Mouse (Mus musculus) limb, embryonic 13.5 days (tissue): ENCODE results near the gene Nrf1. TPM values are rescaled to one million over a fixed set of nuclear protein-coding genes. Genes with fewer than 3 reads are reported as not detected.

ENCODE experiments used
- ATAC-seq: fragments of 200-750 bp; cut with Nextera tagmentation; 2 replicates; pipeline ENCODE4 v1.8.0; 2017; ENCODE audit warnings: low read depth, moderate number of reproducible peaks, moderate TSS enrichment; ENCODE audit not compliant: low FRiP score
- H3K27ac ChIP-seq: fragments of 300-500 bp; sonication (generic); 2 replicates; pipeline ENCODE4 v1.5.1; 2015; ENCODE audit warnings: inconsistent platforms, mild to moderate bottlenecking, moderate library complexity
- H3K27me3 ChIP-seq: fragments of 300-500 bp; sonication (generic); 2 replicates; pipeline ENCODE4 v1.6.1; 2015; ENCODE audit warnings: mild to moderate bottlenecking, inconsistent platforms
- H3K36me3 ChIP-seq: fragments of 300-500 bp; sonication (generic); 2 replicates; pipeline ENCODE4 v1.6.1; 2015; ENCODE audit warnings: inconsistent platforms, mild to moderate bottlenecking, moderate library complexity
- H3K4me1 ChIP-seq: fragments of 300-500 bp; sonication (generic); 2 replicates; pipeline ENCODE4 v1.6.1; 2015; ENCODE audit warnings: inconsistent platforms
- H3K4me2 ChIP-seq: fragments of 300-500 bp; sonication (generic); replicated peaks from 2 replicates; pipeline ENCODE4 v1.6.1; 2015; ENCODE audit warnings: inconsistent platforms, mild to moderate bottlenecking, moderate library complexity
- H3K4me3 ChIP-seq: fragments of 300-500 bp; sonication (generic); 2 replicates; pipeline ENCODE4 v1.5.1; 2015; ENCODE audit warnings: moderate library complexity, mild to moderate bottlenecking, inconsistent platforms
- H3K9ac ChIP-seq: fragments of 300-500 bp; sonication (generic); 2 replicates; pipeline ENCODE4 v1.6.1; 2015; ENCODE audit warnings: mild to moderate bottlenecking, inconsistent platforms
- H3K9me3 ChIP-seq: fragments of 300-500 bp; sonication (generic); 2 replicates; pipeline ENCODE4 v1.6.1; 2016; ENCODE audit warnings: inconsistent platforms
- WGBS: fragments of 180-500 bp; shearing (Covaris S2); methylation state at CpG from one replicate; pipeline ENCODE4 v1.1.7; 2015; 5-methylcytosine and 5-hydroxymethylcytosine counted together
- polyA plus RNA-seq: library from polyadenylated mRNA; unstranded; fragments of >200 nt; fragmentation: Nextera tagmentation; extraction: Ambion mirVana; gene quantifications from 2 replicates; pipeline ENCODE4 v1.2.1, GENCODE M21; 2015

Nrf1 gene
- polyA plus RNA-seq, result 67.4 and 70.2 TPM in 2 replicates

- peaks cover 26% of the 10 kb centered on the region for H3K4me1 ChIP-seq
- H3K9ac ChIP-seq, result peak within 1 kb of the TSS; percentile 100
- H3K4me2 ChIP-seq, result peak within 1 kb of the TSS; percentile 84
- H3K4me3 ChIP-seq, result peak within 1 kb of the TSS; percentile 99
- ATAC-seq, result peak; percentile 95
- H3K36me3 ChIP-seq, result peaks cover 3% of the 10 kb centered on the region
- no peaks in the 10 kb centered on the region for H3K9me3 ChIP-seq
- whole genome bisulfite sequencing, result under 1% methylated on average over 75 of the region's 78 CpGs
- peak within 1 kb of the TSS; percentile 100 for H3K27ac ChIP-seq
- no peaks in the 10 kb centered on the region for H3K27me3 ChIP-seq
Measured at GRCm38 (mm10) chr6:30047271-30048162, at the start of gene Nrf1. Gene Nrf1, plus strand, starts transcription at chr6:30047988.

- ATAC-seq, result no peak
Measured at GRCm38 (mm10) chr6:29998140-29998539, 49.6 kb upstream of the Nrf1 start.

GRCm38 (mm10) chr6:29998771-29999170 lies 49.0 kb upstream of the Nrf1 start:
- Histone ChIP-seq H3K4me3 (no peak overlapping the region), H3K4me1 (0 out of 2 replicates have a peak, but pooled peaks cover 2% of the 10 kb centered on the region), H3K27ac (no peak overlapping the region), H3K4me2 (no peak overlapping the region), H3K9ac (no peak overlapping the region), H3K27me3 (no peaks in the 10 kb centered on the region), H3K36me3 (no peaks in the 10 kb centered on the region), H3K9me3 (no peaks in the 10 kb centered on the region)
- WGBS, result 45% methylated on average over 4 of the region's 4 CpGs
- ATAC-seq, result no peak

More at GRCm38 (mm10) chr6:29998140-29998539, 49.6 kb upstream of the Nrf1 start:
- H3K4me3 ChIP-seq, result no peak overlapping the region
- WGBS, result 67% methylated on average over 9 of the region's 9 CpGs
- no peaks in the 10 kb centered on the region for H3K9me3 ChIP-seq
- no peak overlapping the region for H3K9ac ChIP-seq
- H3K36me3 ChIP-seq, result no peaks in the 10 kb centered on the region
- no peak overlapping the region for H3K27ac ChIP-seq
- no peak overlapping the region for H3K4me2 ChIP-seq
- 0 out of 2 replicates have a peak, but pooled peaks cover 2% of the 10 kb centered on the region for H3K4me1 ChIP-seq
- no peaks in the 10 kb centered on the region for H3K27me3 ChIP-seq

- 0 out of 2 replicates have a peak, but pooled peaks cover 3% of the 10 kb centered on the region for H3K4me1 ChIP-seq
- 78% methylated on average over 9 of the region's 9 CpGs for WGBS
- no peaks in the 10 kb centered on the region for H3K27me3 ChIP-seq
- H3K4me2 ChIP-seq, result no peak overlapping the region
- H3K27ac ChIP-seq, result no peak overlapping the region
- no peaks in the 10 kb centered on the region for H3K9me3 ChIP-seq
- ATAC-seq, result no peak
- no peak overlapping the region for H3K4me3 ChIP-seq
- no peak overlapping the region for H3K9ac ChIP-seq
- no peaks in the 10 kb centered on the region for H3K36me3 ChIP-seq
Measured at GRCm38 (mm10) chr6:30002628-30003027, 45.2 kb upstream of the Nrf1 start.

- no peak for ATAC-seq
- no peaks in the 10 kb centered on the region for H3K9me3 ChIP-seq
- no peaks in the 10 kb centered on the region for H3K27me3 ChIP-seq
- H3K4me1 ChIP-seq, result peaks cover 24% of the 10 kb centered on the region
- H3K27ac ChIP-seq, result no peak overlapping the region
- H3K4me2 ChIP-seq, result no peak overlapping the region
- H3K9ac ChIP-seq, result no peak overlapping the region
- H3K36me3 ChIP-seq, result no peaks in the 10 kb centered on the region
- 100% methylated on average over 1 of the region's 1 CpGs for WGBS
- H3K4me3 ChIP-seq, result no peak overlapping the region
Measured at GRCm38 (mm10) chr6:30005851-30006250, 41.9 kb upstream of the Nrf1 start.

- Histone ChIP-seq H3K4me1 (peaks cover 22% of the 10 kb centered on the region), H3K27me3 (no peaks in the 10 kb centered on the region), H3K4me2 (no peak overlapping the region), H3K27ac (peak overlapping the region; percentile 72), H3K4me3 (no peak overlapping the region), H3K9ac (no peak overlapping the region), H3K9me3 (no peaks in the 10 kb centered on the region), H3K36me3 (no peaks in the 10 kb centered on the region)
- 36% methylated on average over 7 of the region's 7 CpGs for WGBS
- ATAC-seq, result peak; percentile 80
Measured at GRCm38 (mm10) chr6:30009204-30009603, 38.6 kb upstream of the Nrf1 start.

GRCm38 (mm10) chr6:30013520-30013919 lies 34.3 kb upstream of the Nrf1 start:
- no peak overlapping the region for H3K27ac ChIP-seq

GRCm38 (mm10) chr6:30014187-30014864 lies 33.5 kb upstream of the Nrf1 start:
- Histone ChIP-seq H3K36me3 (no peaks in the 10 kb centered on the region), H3K4me3 (no peak overlapping the region), H3K4me1 (peaks cover 9% of the 10 kb centered on the region), H3K27me3 (no peaks in the 10 kb centered on the region), H3K9ac (no peak overlapping the region), H3K9me3 (no peaks in the 10 kb centered on the region), H3K27ac (no peak overlapping the region), H3K4me2 (no peak overlapping the region)
- no peak for ATAC-seq
- WGBS, result 67% methylated on average over 5 of the region's 5 CpGs

More at GRCm38 (mm10) chr6:30013520-30013919, 34.3 kb upstream of the Nrf1 start:
- Histone ChIP-seq H3K36me3 (no peaks in the 10 kb centered on the region), H3K4me3 (no peak overlapping the region), H3K27me3 (no peaks in the 10 kb centered on the region), H3K4me2 (no peak overlapping the region), H3K9me3 (no peaks in the 10 kb centered on the region), H3K9ac (no peak overlapping the region), H3K4me1 (peaks cover 17% of the 10 kb centered on the region)
- ATAC-seq, result no peak
- WGBS, result 19% methylated on average over 2 of the region's 2 CpGs

GRCm38 (mm10) chr6:30021241-30021640 lies 26.5 kb upstream of the Nrf1 start:
- no peak for ATAC-seq
- H3K27me3 ChIP-seq, result no peaks in the 10 kb centered on the region

GRCm38 (mm10) chr6:30021656-30022055 lies 26.1 kb upstream of the Nrf1 start:
- WGBS, result 45% methylated on average over 5 of the region's 5 CpGs
- H3K36me3 ChIP-seq, result no peaks in the 10 kb centered on the region
- no peak for ATAC-seq
- H3K27ac ChIP-seq, result no peak overlapping the region
- H3K4me1 ChIP-seq, result 0 out of 2 replicates have a peak, but pooled peaks cover 3% of the 10 kb centered on the region
- no peak overlapping the region for H3K4me2 ChIP-seq
- H3K4me3 ChIP-seq, result no peak overlapping the region
- no peaks in the 10 kb centered on the region for H3K27me3 ChIP-seq
- no peaks in the 10 kb centered on the region for H3K9me3 ChIP-seq
- H3K9ac ChIP-seq, result no peak overlapping the region

More at GRCm38 (mm10) chr6:30021241-30021640, 26.5 kb upstream of the Nrf1 start:
- no peak overlapping the region for H3K4me2 ChIP-seq
- H3K36me3 ChIP-seq, result no peaks in the 10 kb centered on the region
- 94% methylated on average over 1 of the region's 1 CpGs for WGBS
- no peak overlapping the region for H3K27ac ChIP-seq
- no peak overlapping the region for H3K4me3 ChIP-seq
- H3K4me1 ChIP-seq, result no peaks in the 10 kb centered on the region
- no peak overlapping the region for H3K9ac ChIP-seq
- H3K9me3 ChIP-seq, result no peaks in the 10 kb centered on the region

- Histone ChIP-seq H3K4me3 (no peak overlapping the region), H3K27ac (no peak overlapping the region), H3K27me3 (no peaks in the 10 kb centered on the region), H3K9me3 (no peaks in the 10 kb centered on the region), H3K4me2 (no peak overlapping the region), H3K9ac (no peak overlapping the region), H3K36me3 (no peaks in the 10 kb centered on the region), H3K4me1 (0 out of 2 replicates have a peak, but pooled peaks cover 4% of the 10 kb centered on the region)
- peak; percentile 24; the same call in 1 of the 2 replicates for ATAC-seq
- 35% methylated on average over 10 of the region's 10 CpGs for WGBS
Measured at GRCm38 (mm10) chr6:30026799-30027198, 21.0 kb upstream of the Nrf1 start.

GRCm38 (mm10) chr6:30028358-30028757 lies 19.4 kb upstream of the Nrf1 start:
- 0 out of 2 replicates have a peak, but pooled peaks cover 4% of the 10 kb centered on the region for H3K4me1 ChIP-seq
- no peak for ATAC-seq
- WGBS, result 84% methylated on average over 4 of the region's 4 CpGs

More at GRCm38 (mm10) chr6:30028358-30028757, 19.4 kb upstream of the Nrf1 start:
- no peak overlapping the region for H3K9ac ChIP-seq
- no peak overlapping the region for H3K27ac ChIP-seq
- no peaks in the 10 kb centered on the region for H3K9me3 ChIP-seq
- H3K27me3 ChIP-seq, result no peaks in the 10 kb centered on the region
- H3K4me2 ChIP-seq, result no peak overlapping the region
- no peak overlapping the region for H3K4me3 ChIP-seq
- no peaks in the 10 kb centered on the region for H3K36me3 ChIP-seq
